In genomic region chr8:108234481-108234880, GRCm38 (mm10) we compare ENCODE assay signal across 26 mouse cellular contexts.
A peak's percentile ranks its signal among the peaks of the same experiment; 100 is the strongest.
DNase-seq lines count a peak whose midpoint lies in the region; ATAC-seq lines count a peak whose summit lies in the region.
"Had no signal": no experiment of that assay in that cellular context is flagged by ENCODE, and none has a peak within 500 bp of the region (broad histone marks: within the 10 kb centered on the region; RNA-seq: fewer than 3 reads in every experiment).

No protein-coding gene starts in this region.

- peak; percentile 57 for DNase-seq in embryo, embryonic 10 days (ENCODE audit: low spot score)
- no peak for DNase-seq in embryo, embryonic 9.5 days (ENCODE audit: extremely low spot score)
- DNase-seq in Muller cell, postnatal 12 days (ENCODE audit: inconsistent ontology term), result peak; percentile 32
- no peak for DNase-seq in embryonic facial prominence, embryonic 10.5 days (ENCODE audit: low spot score)
- DNase-seq in retina, embryonic 14.5 days (ENCODE audit: low spot score), result peak; percentile 65
- DNase-seq in left cerebral cortex, postnatal 14 days (ENCODE audit: low spot score in 2 of 2), result no peak
- DNase-seq: adrenal gland, postnatal 36 days; cerebellum, adult 9-10 months; cerebellum, postnatal 36 days; forebrain, postnatal 0 days; heart, postnatal 14 days; kidney, adult 8-10 months; kidney, postnatal 4 days; layer of hippocampus, postnatal 36 days; lung, embryonic 14.5 days; lung, postnatal 14 days; right cerebral cortex, postnatal 25 days; thymus, postnatal 25 days had no signal

- H3K4me1 ChIP-seq in embryonic facial prominence, embryonic 10.5 days, result peaks cover 45% of the 10 kb centered on the region
- H3K4me1 ChIP-seq: intestine, embryonic 15.5 days; liver, embryonic 15.5 days; neural tube, embryonic 13.5 days had no signal

- WGBS in embryonic facial prominence, embryonic 10.5 days, result 20% methylated on average over 4 of the region's 4 CpGs

- peaks cover 12% of the 10 kb centered on the region; the same call in 1 of the 2 replicates for H3K27me3 ChIP-seq in embryonic facial prominence, embryonic 10.5 days (replicated peaks; ENCODE audit: low read depth, poor library complexity, severe bottlenecking)
- H3K27me3 ChIP-seq: embryonic facial prominence, embryonic 12.5 days; intestine, embryonic 15.5 days; liver, embryonic 15.5 days; neural tube, embryonic 13.5 days had no signal

- no peaks in the 10 kb centered on the region for H3K36me3 ChIP-seq in embryonic facial prominence, embryonic 10.5 days (replicated peaks)
- H3K36me3 ChIP-seq: embryonic facial prominence, embryonic 12.5 days; G1E; intestine, embryonic 15.5 days; liver, embryonic 15.5 days; neural tube, embryonic 13.5 days had no signal

- intact Hi-C loops in left cerebral cortex, postnatal 14 days (cut with DNase I), result no loop called here

- no peak for ATAC-seq in granulocyte monocyte progenitor cell, adult 5-6 weeks (replicated peaks; ENCODE audit: poor library complexity, severe bottlenecking)
- ATAC-seq: forebrain, postnatal 0 days; hindbrain, postnatal 0 days; intestine, embryonic 15.5 days had no signal

- no peaks in the 10 kb centered on the region for H3K9me3 ChIP-seq in embryonic facial prominence, embryonic 10.5 days
- H3K9me3 ChIP-seq: embryonic facial prominence, embryonic 12.5 days; intestine, embryonic 15.5 days; liver, embryonic 15.5 days; neural tube, embryonic 13.5 days had no signal

- H3K4me3 ChIP-seq in embryonic facial prominence, embryonic 10.5 days, result no peak overlapping the region
- H3K4me3 ChIP-seq: embryonic facial prominence, embryonic 12.5 days; intestine, embryonic 15.5 days; liver, embryonic 15.5 days; neural tube, embryonic 13.5 days had no signal

- peak overlapping the region; percentile 70 for H3K27ac ChIP-seq in embryonic facial prominence, embryonic 10.5 days (replicated peaks)
- H3K27ac ChIP-seq: embryonic facial prominence, embryonic 12.5 days; hindbrain, postnatal 0 days; intestine, embryonic 15.5 days; kidney, postnatal 0 days; liver, embryonic 15.5 days; neural tube, embryonic 13.5 days had no signal

Comparison
In these comparisons a context has a peak if more than half of its experiments do, and no peak if none do; other contexts are left out.
1. DNase-seq: peak in embryo, embryonic 10 days (single experiment), Muller cell, postnatal 12 days (single experiment) and retina, embryonic 14.5 days (single experiment); none in embryo, embryonic 9.5 days (single experiment), embryonic facial prominence, embryonic 10.5 days (single experiment) and left cerebral cortex, postnatal 14 days (0 of 2).